Mouse (Mus musculus): ENCODE measurements around the gene Hcls1.

DNA sequence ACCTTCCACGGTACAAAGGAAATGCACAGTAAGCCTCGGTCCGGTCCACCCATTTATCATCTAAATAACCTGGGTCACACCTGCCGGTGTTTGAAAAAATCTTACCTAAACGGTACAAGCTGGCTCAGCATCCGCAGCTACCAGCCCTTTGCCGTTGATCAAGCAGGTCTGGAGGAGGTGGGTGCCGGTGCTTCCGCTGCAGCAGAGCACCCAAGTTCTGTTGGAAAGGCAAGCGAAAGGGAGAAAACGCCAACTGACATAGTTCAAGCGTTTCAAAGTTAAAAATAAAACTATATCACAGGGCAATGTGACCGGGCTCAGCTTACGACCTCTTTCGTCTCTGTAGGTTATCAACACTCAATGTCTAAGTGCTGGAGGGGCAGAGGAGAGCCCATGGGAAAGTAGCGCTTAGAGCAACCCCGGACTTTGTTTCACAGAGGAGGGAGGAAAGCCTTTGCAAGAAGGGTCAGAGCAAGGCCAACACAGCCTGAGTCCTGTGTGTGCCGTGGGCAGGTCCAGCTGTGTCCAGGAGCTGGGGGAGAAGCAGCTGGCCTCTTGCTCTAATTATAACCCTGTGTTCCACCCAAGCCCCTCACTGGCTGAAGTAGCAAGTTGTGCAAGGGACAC lies 55.3 kb downstream of the Hcls1 start, which contains the start of gene Fbxo40:
- no peak for TF ChIP-seq CTCF (IDR thresholded peaks at IDR 0.05; ENCODE audit: low read depth)
- no peak for TF ChIP-seq EP300 (IDR thresholded peaks at IDR 0.05; ENCODE audit: low read depth)
